Comparison of ENCODE assay signal across 15 mouse cellular contexts in the genomic region with DNA sequence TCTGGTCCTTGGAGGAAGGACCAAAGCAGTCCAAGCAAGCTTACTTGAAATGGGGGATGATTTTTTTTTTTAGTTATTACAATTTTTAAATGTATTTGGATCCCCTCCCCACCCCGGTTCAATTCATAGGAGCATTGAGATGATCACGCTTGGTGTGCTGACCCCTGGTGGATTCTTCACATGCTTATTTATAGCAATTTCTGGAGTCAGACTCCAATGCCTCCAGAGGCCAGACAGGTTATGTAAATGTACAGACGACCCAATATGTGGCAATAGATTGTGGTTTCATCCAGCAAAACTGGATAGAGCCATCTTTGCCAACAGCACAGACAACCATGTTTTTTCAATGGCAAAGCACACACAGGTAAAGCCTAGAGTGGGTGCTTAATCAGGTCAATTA. TPM values are rescaled to one million over a fixed set of nuclear protein-coding genes. Genes with fewer than 3 reads are reported as not detected.
DNase-seq lines count a peak whose midpoint lies in the region; ATAC-seq and TF ChIP-seq lines count a peak whose summit lies in the region.
"Had no signal": no experiment of that assay in that cellular context is flagged by ENCODE, and none has a peak within 500 bp of the region (broad histone marks: within the 10 kb centered on the region; RNA-seq: fewer than 3 reads in every experiment).

No protein-coding gene starts in this region.

- no peaks in the 10 kb centered on the region for H3K27me3 ChIP-seq in kidney, postnatal 0 days (ENCODE audit: insufficient read depth, low read length)
- H3K27me3 ChIP-seq: embryonic facial prominence, embryonic 12.5 days; hindbrain, embryonic 15.5 days; limb, embryonic 13.5 days; neural tube, embryonic 12.5 days had no signal

- ATAC-seq in kidney, postnatal 0 days (replicated peaks; ENCODE audit: low FRiP score, low read depth) = no peak

- H3K9me3 ChIP-seq in kidney, postnatal 0 days (replicated peaks; ENCODE audit: low read length) = no peaks in the 10 kb centered on the region
- H3K9me3 ChIP-seq: embryonic facial prominence, embryonic 12.5 days; forebrain, embryonic 10.5 days; hindbrain, embryonic 15.5 days; limb, embryonic 13.5 days; neural tube, embryonic 12.5 days had no signal

- TF ChIP-seq CTCF in kidney, postnatal 0 days (IDR thresholded peaks at IDR 0.05; ENCODE audit: low read depth) = peak; percentile 44; the same call in 1 of the 2 replicates
- TF ChIP-seq CTCF in lung, adult 2 months (IDR thresholded peaks at IDR 0.05; ENCODE audit: insufficient read depth, low read length) = no peak

- no peak overlapping the region for H3K4me2 ChIP-seq in kidney, postnatal 0 days (ENCODE audit: low read length)
- H3K4me2 ChIP-seq: embryonic facial prominence, embryonic 12.5 days; hindbrain, embryonic 15.5 days; limb, embryonic 13.5 days; neural tube, embryonic 12.5 days had no signal

- no peaks in the 10 kb centered on the region for H3K4me1 ChIP-seq in kidney, postnatal 0 days (replicated peaks; ENCODE audit: insufficient read depth, low read length)
- H3K4me1 ChIP-seq in lung, adult 2 months (ENCODE audit: control insufficient read depth, insufficient read depth, low read length) = no peaks in the 10 kb centered on the region
- H3K4me1 ChIP-seq: embryonic facial prominence, embryonic 12.5 days; hindbrain, embryonic 15.5 days; limb, embryonic 13.5 days had no signal

- no peak overlapping the region for H3K27ac ChIP-seq in kidney, postnatal 0 days
- H3K27ac ChIP-seq: embryonic facial prominence, embryonic 12.5 days; forebrain, embryonic 10.5 days; hindbrain, embryonic 15.5 days; limb, embryonic 13.5 days; neural tube, embryonic 12.5 days had no signal

- DNase-seq in kidney, postnatal 0 days (ENCODE audit: low spot score) = no peak
- no peak for DNase-seq in kidney, adult 9 months
- peak; percentile 10 for DNase-seq in lung, postnatal 25 days (ENCODE audit: low spot score)
- DNase-seq in lung, adult 2 months = no peak
- DNase-seq in gonadal fat pad, adult 2 months (ENCODE audit: low read depth) = peak; percentile 40
- peak; percentile 40 for DNase-seq in skeletal muscle tissue, adult 2 months (ENCODE audit: low read depth, low spot score)
- no peak for DNase-seq in right cerebral cortex, postnatal 36 days (ENCODE audit: low spot score in 2 of 2)
- DNase-seq: cerebellum, postnatal 36 days; kidney, adult 8-10 months; right cerebral cortex, postnatal 14 days had no signal

- H3K4me3 ChIP-seq in kidney, postnatal 0 days (replicated peaks; ENCODE audit: low read depth, low read length) = no peak overlapping the region
- no peak overlapping the region for H3K4me3 ChIP-seq in lung, adult 2 months (replicated peaks; ENCODE audit: extremely low read depth, low read depth, low read length)
- H3K4me3 ChIP-seq: embryonic facial prominence, embryonic 12.5 days; forebrain, embryonic 10.5 days; hindbrain, embryonic 15.5 days; limb, embryonic 13.5 days; neural tube, embryonic 12.5 days had no signal

- no peak for TF ChIP-seq POLR2A in lung, adult 2 months (IDR thresholded peaks at IDR 0.05; ENCODE audit: borderline replicate concordance, extremely low read depth, low read depth, low read length)

- H3K36me3 ChIP-seq in kidney, postnatal 0 days (ENCODE audit: insufficient read depth, low read length) = no peaks in the 10 kb centered on the region
- H3K36me3 ChIP-seq: embryonic facial prominence, embryonic 12.5 days; forebrain, embryonic 10.5 days; hindbrain, embryonic 15.5 days; limb, embryonic 13.5 days; neural tube, embryonic 12.5 days had no signal

- 54% methylated on average over 3 of the region's 3 CpGs for WGBS in kidney, postnatal 0 days
- WGBS in lung, adult 2 months = 33% methylated on average over 3 of the region's 3 CpGs

- H3K9ac ChIP-seq in kidney, postnatal 0 days (ENCODE audit: low read depth, low read length) = no peak overlapping the region
- H3K9ac ChIP-seq: embryonic facial prominence, embryonic 12.5 days; hindbrain, embryonic 15.5 days; limb, embryonic 13.5 days; neural tube, embryonic 12.5 days had no signal

RNA-seq across cellular contexts. Expression of a gene that starts 25.9 kb away (rescaled TPM):
- polyA plus RNA-seq in kidney, postnatal 0 days (2015; fragmentation: Nextera tagmentation; extraction: Ambion mirVana) = 0.54 TPM in 2 replicates
- 2.2 and 3.0 TPM in 2 replicates for polyA plus RNA-seq in lung, adult 2 months (2012; rRNA removed)
- polyA plus RNA-seq in gonadal fat pad, adult 2 months (2012; rRNA removed) = 0.19 and 0.31 TPM in 2 replicates

Comparison
In these comparisons a context has a peak if more than half of its experiments do, and no peak if none do; other contexts are left out.
1. DNase-seq: peak in lung, postnatal 25 days (single experiment), gonadal fat pad, adult 2 months (single experiment) and skeletal muscle tissue, adult 2 months (single experiment); none in kidney, postnatal 0 days (single experiment), kidney, adult 9 months (single experiment), lung, adult 2 months (single experiment) and right cerebral cortex, postnatal 36 days (0 of 2).